Mouse (Mus musculus) T-helper 1 cell (primary cell): ENCODE results near the gene Vwa3a.

Experiments used
- in situ Hi-C: fragments of 300-600 bp; cut with MboI, MseI; formaldehyde crosslinking; loops from one replicate; pipeline ENCODE4 v1.15.1; 2025; ENCODE audit warnings: high pct_unique_total_duplicates

Gene Vwa3a

GRCm38 (mm10) chr7:120835449-120836359 lies 96.6 kb downstream of the Vwa3a start:
- in situ Hi-C loops: loop anchor here (5.0 kb wide), 2 partner anchors 77 to 197 kb away; partner anchors contain the start of gene Mettl9

GRCm38 (mm10) chr7:120836361-120836760 lies 97.2 kb downstream of the Vwa3a start:
- in situ Hi-C loops: loop anchor here (5.0 kb wide), 2 partner anchors 76 to 196 kb away; partner anchors contain the start of gene Mettl9

GRCm38 (mm10) chr7:120838436-120839160 lies 99.5 kb downstream of the Vwa3a start:
- in situ Hi-C loops: loop anchor here (5.0 kb wide), 2 partner anchors 74 to 194 kb away; partner anchors contain the start of gene Mettl9

- in situ Hi-C loops: loop anchor here (5.0 kb wide), 2 partner anchors 73 to 193 kb away; partner anchors contain the start of gene Mettl9
Observed at GRCm38 (mm10) chr7:120839786-120840185, 100.7 kb downstream of the Vwa3a start.

GRCm38 (mm10) chr7:120842345-120843036 lies 103.4 kb downstream of the Vwa3a start, which contains the start of gene Eef2k:
Gene Eef2k, plus strand, starts transcription at chr7:120842831.
- in situ Hi-C loops: no loop called here

GRCm38 (mm10) chr7:120843037-120843621 lies 104.0 kb downstream of the Vwa3a start:
- in situ Hi-C loops: no loop called here

GRCm38 (mm10) chr7:120843852-120844435 lies 104.8 kb downstream of the Vwa3a start:
- in situ Hi-C loops: no loop called here

GRCm38 (mm10) chr7:120844689-120845088 lies 105.6 kb downstream of the Vwa3a start:
- in situ Hi-C loops: no loop called here

GRCm38 (mm10) chr7:120848831-120849512 lies 109.9 kb downstream of the Vwa3a start:
- in situ Hi-C loops: no loop called here

GRCm38 (mm10) chr7:120850165-120850564 lies 111.0 kb downstream of the Vwa3a start:
- in situ Hi-C loops: no loop called here
